Mouse (Mus musculus) ovary, postnatal 36 days (tissue): ENCODE data around the gene Kat2a.

ENCODE experiments used
- DNase-seq: peaks from one replicate; pipeline ENCODE4 v3.0.0; 2022; ENCODE audit warnings: low spot score, mixed read lengths

The Kat2a gene

GRCm38 (mm10) chr11:100735954-100736745 lies 23.9 kb upstream of the Kat2a start:
- DNase-seq = no peak

DNA sequence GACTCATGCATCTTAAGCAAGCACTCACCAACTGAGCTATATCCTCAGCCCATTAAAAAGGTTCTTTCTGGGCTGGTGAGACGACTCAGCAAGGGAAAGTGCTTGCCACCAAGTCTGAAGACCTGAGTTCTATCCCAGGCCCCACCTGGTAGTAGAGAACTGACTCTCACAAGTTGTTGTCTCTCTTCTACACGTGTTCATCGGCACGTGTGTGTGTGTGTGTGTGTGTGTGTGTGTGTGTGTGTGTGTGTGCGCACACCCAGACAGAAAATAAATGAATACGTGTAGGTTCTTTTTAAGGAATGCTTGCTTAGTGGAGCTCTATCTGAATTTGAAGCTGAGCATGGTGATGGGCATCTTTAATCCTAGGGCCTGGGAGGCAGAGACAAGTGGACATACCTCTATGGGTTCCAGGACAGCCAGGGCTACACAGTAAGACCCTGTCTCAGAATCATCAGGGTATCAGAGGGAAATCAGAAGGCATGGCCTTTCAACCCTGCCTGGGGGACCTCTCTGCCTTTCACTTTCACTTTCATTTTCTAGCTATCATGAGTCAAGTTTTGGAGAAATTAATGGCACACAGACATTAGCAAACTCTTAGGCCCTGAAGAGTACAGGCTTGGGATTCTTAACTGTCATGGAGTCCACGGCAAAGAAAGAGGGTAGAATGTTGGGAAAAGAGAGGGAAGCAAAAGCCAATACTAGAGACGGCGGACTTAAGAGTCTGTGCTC lies 23.0 kb upstream of the Kat2a start:
- no peak for DNase-seq

DNA sequence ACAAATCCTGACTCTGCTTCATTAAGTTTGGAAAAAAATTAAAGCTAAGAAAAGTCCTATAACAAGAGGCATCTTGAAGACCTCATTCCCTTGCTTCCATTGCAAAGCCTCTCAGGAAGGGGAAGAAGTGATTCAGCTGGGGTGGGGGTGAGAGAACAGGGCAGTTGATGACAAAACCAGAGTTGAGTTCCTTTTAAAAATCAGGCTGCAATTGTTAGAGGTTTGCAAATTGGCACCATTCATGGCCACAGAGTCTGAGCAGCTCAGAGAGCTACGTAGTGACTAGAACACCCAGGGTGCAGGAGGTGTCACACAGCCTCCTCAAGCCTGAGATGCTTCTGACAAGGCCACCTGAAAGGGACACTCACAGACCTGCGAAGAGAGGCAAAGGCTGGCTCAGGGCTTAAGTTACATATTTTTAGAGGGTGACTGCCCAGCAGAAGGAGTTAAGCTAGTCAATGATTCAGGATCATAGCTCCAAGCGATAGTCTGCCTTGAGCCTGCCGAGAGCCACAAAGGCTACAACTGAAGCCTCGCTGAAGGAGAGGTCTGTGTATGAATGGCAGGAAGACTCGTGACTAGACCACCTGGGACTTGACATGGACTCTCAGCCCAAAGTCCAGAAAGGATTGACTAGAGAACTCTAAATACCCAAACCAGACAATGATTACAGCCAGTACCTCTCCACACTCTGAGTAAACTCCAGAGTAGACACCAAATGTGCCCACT lies 18.4 kb upstream of the Kat2a start:
- no peak for DNase-seq

- no peak for DNase-seq
These were observed 17.7 kb upstream of the Kat2a start for GRCm38 (mm10) chr11:100729976-100730375.

DNA sequence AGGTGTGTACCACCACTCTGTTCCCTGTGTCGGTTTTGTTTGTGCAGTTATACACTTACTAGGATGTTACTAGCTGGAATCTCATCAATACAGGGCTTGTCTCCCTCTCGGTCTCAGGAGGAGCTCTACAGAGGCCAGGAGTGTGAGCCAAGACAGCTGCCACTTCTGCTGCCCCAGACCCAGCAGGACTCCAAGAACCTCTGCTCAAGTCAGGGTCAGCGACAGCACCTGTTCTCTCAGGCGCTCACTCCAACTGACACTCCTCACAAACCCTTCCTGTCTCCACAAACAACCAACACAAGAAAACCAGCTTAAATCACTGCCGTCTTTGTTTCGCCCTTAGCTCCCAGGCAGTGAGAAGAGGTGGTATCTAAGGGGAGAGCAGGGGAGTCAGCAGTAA lies 16.3 kb upstream of the Kat2a start:
- DNase-seq = no peak

GRCm38 (mm10) chr11:100727201-100727600 lies 14.9 kb upstream of the Kat2a start:
- no peak for DNase-seq

DNA sequence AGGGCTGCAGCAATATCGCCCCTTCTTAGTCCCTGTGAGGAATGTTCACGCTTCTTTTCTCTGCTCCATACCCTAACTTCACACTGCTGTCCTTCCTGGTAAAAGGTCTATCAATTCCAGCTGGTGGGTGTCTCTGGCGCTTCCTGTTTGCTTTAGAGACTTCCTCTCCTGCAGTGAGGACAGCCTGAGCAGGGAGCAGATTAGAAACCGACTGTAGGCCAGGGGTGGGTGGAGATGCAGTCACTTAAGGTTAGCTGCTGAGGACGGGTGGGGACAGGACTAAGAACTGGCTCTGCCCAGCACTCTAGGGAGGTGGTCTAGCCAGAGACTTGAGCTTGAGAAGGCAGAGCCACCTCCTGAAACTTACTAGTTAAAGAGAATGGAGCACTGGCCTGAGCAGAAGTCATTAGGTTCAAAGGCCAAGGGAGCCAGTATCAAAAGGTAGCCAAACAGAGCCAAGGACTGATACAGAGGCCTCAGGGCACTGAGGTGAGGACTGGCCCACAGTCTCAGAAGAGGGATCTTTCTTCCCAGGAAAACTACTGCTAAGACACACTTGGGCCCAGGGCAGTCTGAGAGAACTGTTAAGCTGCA lies 12.8 kb upstream of the Kat2a start:
- DNase-seq = no peak

DNA sequence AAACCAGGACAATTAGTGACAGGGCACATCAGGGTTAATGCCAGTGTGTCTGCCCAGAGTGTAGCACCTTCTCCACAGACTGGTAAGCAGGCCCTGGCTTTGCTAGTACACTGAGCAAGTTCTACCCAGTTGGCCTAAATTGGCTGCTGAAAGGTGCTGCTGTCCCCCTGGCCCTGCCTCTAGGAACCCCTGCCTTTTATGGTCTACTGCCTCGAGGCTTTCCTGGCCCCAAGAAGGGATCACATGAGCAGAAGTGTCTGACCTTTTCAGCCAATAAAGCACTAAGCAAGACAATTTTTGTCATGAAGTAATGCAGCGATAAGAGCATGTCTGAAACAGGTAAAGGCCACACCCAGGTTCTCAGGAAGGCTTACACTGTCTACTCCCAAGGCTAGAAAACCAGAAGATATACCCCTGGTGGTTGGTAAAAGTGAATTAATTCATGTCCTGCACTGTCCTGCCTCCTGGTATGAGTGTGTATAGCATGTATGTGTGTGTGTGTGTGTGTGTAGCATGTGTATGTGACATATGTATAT lies 10.3 kb upstream of the Kat2a start:
- no peak for DNase-seq

- no peak for DNase-seq
These were observed 9.7 kb upstream of the Kat2a start for GRCm38 (mm10) chr11:100721776-100722492.

DNA sequence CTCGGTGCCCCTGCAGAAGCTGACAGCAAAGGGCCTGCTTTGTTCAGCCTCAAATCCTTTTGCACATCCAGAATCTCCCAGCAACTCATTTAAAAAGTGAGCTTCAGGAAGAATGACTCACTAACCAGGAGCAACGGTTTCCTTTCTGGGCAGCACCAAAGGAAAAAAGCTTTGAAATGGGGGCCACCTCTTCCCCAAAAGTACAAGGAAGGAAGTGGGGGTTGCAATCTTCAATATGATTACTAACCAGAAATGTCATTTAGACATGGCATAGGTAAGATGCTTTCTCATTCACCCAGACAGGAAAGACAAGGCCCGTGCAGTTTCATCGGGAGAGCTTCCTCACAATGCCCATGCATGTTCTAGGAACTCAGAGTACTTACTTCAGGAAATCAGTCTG lies 9.0 kb upstream of the Kat2a start:
- no peak for DNase-seq

- no peak for DNase-seq
These were observed 8.1 kb upstream of the Kat2a start for GRCm38 (mm10) chr11:100720345-100720744.

DNA sequence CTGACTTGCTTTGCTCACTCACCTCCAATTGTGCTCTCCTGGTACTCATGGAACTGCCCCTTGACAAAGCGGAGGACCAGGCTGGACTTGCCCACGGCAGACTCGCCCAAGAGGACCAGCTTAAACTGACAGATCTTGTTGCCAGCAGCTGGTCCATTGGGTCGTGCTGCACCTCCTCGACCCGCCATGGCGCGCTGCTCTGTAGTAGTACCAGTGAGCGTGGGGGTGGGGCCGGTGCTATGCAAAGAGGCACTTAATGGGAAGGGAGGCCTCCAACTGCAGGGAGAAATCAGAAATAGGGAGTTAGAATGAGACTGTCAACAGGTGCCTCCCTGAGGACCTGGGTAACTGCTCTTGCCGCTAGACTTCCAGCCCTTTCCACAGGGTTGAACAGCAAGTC lies 7.6 kb upstream of the Kat2a start:
- no peak for DNase-seq

DNA sequence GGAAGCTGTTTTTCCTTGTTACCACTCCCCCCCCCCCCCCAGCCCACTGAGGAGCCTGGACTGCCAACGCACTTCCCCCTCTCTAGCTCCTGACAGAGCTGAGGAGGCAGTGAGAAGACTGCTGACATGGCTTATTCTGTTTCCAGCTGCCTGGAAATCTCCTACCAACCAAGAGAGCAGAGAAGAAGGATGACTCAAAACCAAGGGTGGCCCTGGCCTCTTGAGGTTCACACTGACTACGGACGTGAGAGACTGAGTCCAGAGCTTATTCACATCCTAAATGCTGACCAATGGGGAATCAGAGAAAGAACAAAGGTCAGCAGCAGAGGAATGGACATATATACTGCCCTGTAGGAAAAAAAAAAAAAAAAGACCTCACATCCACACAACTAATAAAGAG lies 7.0 kb upstream of the Kat2a start:
- DNase-seq = no peak

DNA sequence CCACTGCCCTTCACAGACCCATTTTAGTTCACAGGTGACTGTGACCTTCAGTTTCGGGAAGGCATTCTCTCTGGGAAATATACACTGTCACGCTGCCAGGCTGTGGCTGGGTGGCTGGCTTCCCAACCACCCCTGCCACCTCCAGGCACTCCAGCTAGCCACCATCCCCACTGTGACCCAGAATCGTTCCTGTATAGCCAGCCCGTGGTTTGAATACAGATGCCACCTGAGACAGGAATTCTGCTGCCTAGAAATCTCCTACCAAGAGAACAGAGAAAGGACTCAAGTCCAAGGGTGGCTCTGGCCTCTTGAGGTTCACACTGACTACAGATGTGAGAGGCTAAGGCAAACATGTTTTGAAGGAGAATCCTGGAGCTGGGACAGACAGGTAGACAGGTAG lies 6.6 kb upstream of the Kat2a start:
- DNase-seq = no peak

DNA sequence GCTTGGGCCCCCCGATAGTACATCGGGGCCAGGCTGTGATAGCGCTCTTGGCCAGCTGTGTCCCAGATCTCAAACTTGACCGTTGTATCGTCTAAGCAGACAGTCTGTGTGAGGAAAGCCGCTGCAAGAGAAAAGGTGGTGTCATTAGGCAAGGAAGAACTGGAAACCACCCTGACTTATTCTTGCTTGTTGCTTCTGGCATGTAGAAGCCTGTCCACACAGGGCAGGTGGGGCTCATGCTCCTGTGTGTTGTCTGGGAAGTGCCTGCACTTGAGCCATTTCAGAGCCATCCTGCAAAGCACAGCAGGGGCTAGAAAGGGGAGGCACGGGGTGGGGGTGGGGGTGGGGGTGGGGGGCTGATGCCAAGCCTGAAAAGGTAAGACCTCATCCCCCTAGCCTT lies 6.2 kb upstream of the Kat2a start:
- DNase-seq = no peak

- no peak for DNase-seq
These were observed 4.4 kb upstream of the Kat2a start for GRCm38 (mm10) chr11:100716649-100717048.

- DNase-seq = no peak
These were observed 2.7 kb upstream of the Kat2a start for GRCm38 (mm10) chr11:100714948-100715347.

DNA sequence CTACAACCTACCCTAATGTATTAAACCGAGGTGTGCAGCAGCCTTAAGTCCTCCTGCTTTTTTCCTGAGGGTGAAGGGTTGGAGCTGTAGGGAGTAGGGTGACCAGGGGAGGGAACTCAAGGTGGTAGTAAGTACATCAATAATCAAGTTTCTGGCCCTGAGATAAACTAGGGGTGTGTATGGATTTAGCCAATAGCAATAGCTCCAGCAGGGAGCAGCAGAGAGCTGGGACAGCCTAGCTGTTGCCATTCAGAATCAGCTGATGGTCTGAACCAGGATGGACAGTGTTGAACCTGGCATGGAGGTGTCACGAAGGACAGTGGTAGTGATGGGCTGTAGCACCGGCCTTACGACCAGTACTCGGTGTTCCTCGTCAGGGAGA lies 2.3 kb upstream of the Kat2a start:
- peak; percentile 68 for DNase-seq

DNA sequence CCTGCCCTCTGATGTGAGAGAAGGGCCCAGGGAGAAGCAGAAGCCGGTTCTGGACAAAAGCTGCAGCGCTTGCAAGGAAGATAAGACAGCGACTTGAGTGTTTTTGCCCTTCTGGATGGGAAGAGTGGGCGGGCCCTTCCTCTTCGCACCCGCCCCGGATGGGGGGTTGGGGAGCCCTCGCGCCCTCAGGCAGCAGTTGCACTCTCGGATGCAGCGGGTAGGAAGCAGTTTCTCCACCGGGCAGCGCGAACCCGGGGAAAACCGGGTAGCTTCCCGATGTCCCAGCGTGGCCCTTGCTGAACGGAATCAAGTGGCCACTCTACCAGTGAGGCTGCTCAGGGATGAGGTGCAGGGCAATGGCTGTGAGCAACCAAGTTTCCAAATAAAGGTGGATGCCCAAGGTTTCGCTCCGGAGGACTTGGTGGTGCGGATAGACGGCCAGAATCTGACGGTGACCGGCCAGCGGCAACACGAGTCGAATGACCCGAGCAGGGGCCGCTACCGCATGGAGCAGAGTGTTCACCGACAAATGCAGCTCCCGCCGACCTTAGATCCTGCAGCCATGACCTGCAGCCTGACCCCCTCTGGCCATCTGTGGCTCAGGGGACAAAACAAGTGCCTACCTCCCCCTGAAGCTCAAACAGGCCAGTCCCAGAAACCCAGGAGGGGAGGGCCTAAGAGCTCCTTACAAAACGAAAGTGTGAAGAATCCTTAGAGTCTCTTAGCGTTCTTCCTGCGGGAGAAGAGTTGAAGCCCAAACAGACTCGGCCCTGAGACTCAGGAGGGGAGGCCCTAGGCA lies 1.7 kb upstream of the Kat2a start, which contains the start of gene Hspb9:
TSS of gene Hspb9 (plus strand) at position 116 of the 799 bp plus-strand sequence.
- peak; percentile 78 for DNase-seq

GRCm38 (mm10) chr11:100713174-100713573 lies 909 bp upstream of the Kat2a start:
- DNase-seq = no peak

GRCm38 (mm10) chr11:100710977-100711376 lies 1.3 kb downstream of the Kat2a start:
- no peak for DNase-seq
